Mouse (Mus musculus) mesoderm, embryonic 11.5 days (tissue): ENCODE measurements at regions not wholly inside any gene's neighbourhood (a gene's known extent, or its start where the extent isn't known, plus 50 kb on each side); places are given as distances from the start of the nearest gene placed in this dataset.

Experiments
- DNase-seq: peaks from one replicate; pipeline ENCODE4 v3.0.0-alpha.2; 2012; ENCODE audit warnings: low read depth, low spot score

GRCm38 (mm10) chr6:31613590-31614319 lies 50.0 kb upstream of the Podxl start:
- no peak for DNase-seq
